Mouse (Mus musculus) cerebellum, adult 2 months (tissue): ENCODE data around the gene Rpa1. TPM values are rescaled to one million over a fixed set of nuclear protein-coding genes. Genes with fewer than 3 reads are reported as not detected.
"Not testable (repeated sequence)": the region's sequence is repeated elsewhere in the genome, so short reads cannot be mapped to it uniquely, and the experiment has no call there.

Source experiments
- DNase-seq, 2 experiments: peaks; one replicate each; pipeline ENCODE4 v3.0.0; 2021
- H3K27ac ChIP-seq: fragments of 200-500 bp; 2 replicates; pipeline ENCODE4 v1.5.1; 2012; ENCODE audit warnings: low read length, control low read depth, inconsistent platforms; ENCODE audit not compliant: insufficient read depth
- H3K27me3 ChIP-seq: fragments of 200-500 bp; 2 replicates; pipeline ENCODE4 v1.6.1; 2012; ENCODE audit warnings: inconsistent platforms, mild to moderate bottlenecking, low read length, moderate library complexity; ENCODE audit not compliant: control insufficient read depth, insufficient read depth
- H3K4me1 ChIP-seq: fragments of 200-500 bp; 2 replicates; pipeline ENCODE4 v1.6.1; 2011; ENCODE audit warnings: low read length; ENCODE audit not compliant: control insufficient read depth, insufficient read depth
- H3K4me3 ChIP-seq: fragments of 200-500 bp; replicated peaks from 2 replicates; pipeline ENCODE3; 2011; ENCODE audit warnings: mild to moderate bottlenecking, low read depth, low read length, control low read depth; ENCODE audit not compliant: insufficient read depth
- CTCF ChIP-seq: fragments of 200-500 bp; IDR thresholded peaks from 2 replicates; pipeline ENCODE4 v1.5.1; 2011; ENCODE audit warnings: low read depth, mild to moderate bottlenecking, control low read depth, low read length, moderate library complexity, borderline replicate concordance; ENCODE audit not compliant: insufficient read depth
- POLR2A ChIP-seq: fragments of 200-500 bp; IDR thresholded peaks from 2 replicates; pipeline ENCODE4 v1.6.1; 2011; ENCODE audit warnings: low read length, control low read depth, borderline replicate concordance; ENCODE audit not compliant: insufficient read depth
- WGBS: fragments of 180-500 bp; shearing (Covaris S2); methylation state at CpG from one replicate; pipeline ENCODE4 v1.1.7; 2018; 5-methylcytosine and 5-hydroxymethylcytosine counted together
- polyA plus RNA-seq: library from polyadenylated mRNA; depleted of rRNA; stranded (reverse); fragments of >200 nt; gene quantifications from 2 replicates; pipeline ENCODE4 v1.2.3, GENCODE M21; 2012; rRNA removed

Rpa1 gene
- 59.3 and 64.2 TPM in 2 replicates for polyA plus RNA-seq

DNA sequence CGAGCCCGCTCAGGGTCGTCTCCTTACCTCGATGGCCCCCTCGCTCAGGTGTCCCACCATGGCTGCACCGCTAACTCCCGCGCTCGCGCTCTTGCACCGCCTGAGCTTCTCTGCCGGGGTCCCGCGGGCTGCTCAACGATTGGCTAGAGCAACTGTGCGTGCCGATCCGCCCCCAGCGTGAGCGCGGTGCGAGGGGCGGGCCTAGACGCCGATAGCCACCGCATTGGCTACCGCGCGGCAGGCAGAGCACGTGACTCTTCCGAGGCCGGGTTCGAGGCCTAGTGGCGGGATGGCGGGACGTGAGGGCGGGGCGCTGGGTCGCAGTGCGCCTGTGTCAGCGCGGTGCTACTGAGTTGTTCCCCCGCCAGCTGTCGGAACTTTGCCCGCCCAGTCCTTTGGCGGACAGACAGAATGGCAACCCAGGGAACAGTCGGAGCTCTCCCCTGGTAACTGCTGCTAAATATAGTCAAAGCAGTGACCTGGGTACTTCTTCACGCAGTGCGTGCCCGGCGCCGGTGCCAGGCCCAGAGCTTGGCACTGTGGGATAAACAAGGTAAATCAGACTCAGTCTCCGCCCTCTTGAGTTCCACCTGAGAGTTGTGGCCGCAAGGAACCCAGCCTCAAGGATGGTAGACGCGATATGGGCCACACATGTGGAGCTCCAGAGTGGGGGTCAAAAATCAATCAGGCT lies at the start of gene Rpa1, which contains the start of gene Smyd4:
Rpa1 (minus strand) TSS at position 126 of the 691 bp plus-strand sequence.
Smyd4 (plus strand) TSS at position 235 of the 691 bp plus-strand sequence.
- under 1% methylated on average over 56 of the region's 56 CpGs for WGBS
- Histone ChIP-seq H3K4me1 (peaks cover 2% of the 10 kb centered on the region), H3K27me3 (no peaks in the 10 kb centered on the region), H3K4me3 (peak within 1 kb of the TSS; percentile 77), H3K27ac (peak within 1 kb of the TSS; percentile 30; the same call in 1 of the 2 replicates)
- no peak for TF ChIP-seq CTCF
- TF ChIP-seq POLR2A: peak; percentile 62; the same call in 1 of the 2 replicates
- DNase-seq: peak; percentile 96 to 97

- Histone ChIP-seq H3K27me3 (no peaks in the 10 kb centered on the region), H3K4me1 (peaks cover 9% of the 10 kb centered on the region), H3K4me3 (no peak overlapping the region), H3K27ac (no peak overlapping the region)
- WGBS: 81% methylated on average over 7 of the region's 7 CpGs
- TF ChIP-seq POLR2A: no peak
- no peak for TF ChIP-seq CTCF
- no peak for DNase-seq
Observed at GRCm38 (mm10) chr11:75397452-75397851, 49.3 kb upstream of the Rpa1 start.

- no peak overlapping the region for H3K4me3 ChIP-seq
- no peak for DNase-seq
- 86% methylated on average over 1 of the region's 1 CpGs for WGBS
- H3K27ac ChIP-seq: no peak overlapping the region
- peaks cover 9% of the 10 kb centered on the region for H3K4me1 ChIP-seq
- no peaks in the 10 kb centered on the region for H3K27me3 ChIP-seq
- TF ChIP-seq POLR2A: no peak
Observed at GRCm38 (mm10) chr11:75395611-75396010, 47.5 kb upstream of the Rpa1 start.

- not testable (repeated sequence) for H3K4me3 ChIP-seq, H3K27ac ChIP-seq, H3K4me1 ChIP-seq, H3K27me3 ChIP-seq, DNase-seq
- WGBS: 49% methylated on average over 3 of the region's 3 CpGs
Observed at GRCm38 (mm10) chr11:75383529-75383928, 35.4 kb upstream of the Rpa1 start.

DNA sequence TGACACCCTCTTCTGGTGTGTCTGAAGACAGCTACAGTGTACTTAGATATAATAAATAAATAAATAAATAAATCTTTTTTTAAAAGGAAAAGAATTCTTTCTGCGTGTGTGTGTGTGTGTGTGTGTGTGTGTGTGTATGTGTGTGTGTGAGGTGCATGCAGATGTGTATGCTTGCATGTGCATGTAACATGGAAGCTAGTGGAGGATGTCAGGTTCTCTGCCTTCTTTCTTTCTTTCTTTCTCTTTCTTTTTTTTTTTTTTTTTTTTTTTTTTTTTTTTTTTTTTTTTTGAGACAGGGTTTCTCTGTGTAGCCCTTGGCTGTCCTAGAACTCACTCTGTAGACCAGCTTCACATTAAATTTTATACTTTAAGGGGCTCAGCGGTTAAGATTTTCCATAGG lies 30.7 kb upstream of the Rpa1 start:
- H3K4me3 ChIP-seq, H3K27me3 ChIP-seq, H3K4me1 ChIP-seq, DNase-seq, H3K27ac ChIP-seq: not testable (repeated sequence)
- 95% methylated on average over 2 of the region's 2 CpGs for whole genome bisulfite sequencing

- H3K27ac ChIP-seq: no peak overlapping the region
- no peaks in the 10 kb centered on the region for H3K4me1 ChIP-seq
- no peak for DNase-seq
- TF ChIP-seq CTCF (no peak), POLR2A (no peak)
- no peaks in the 10 kb centered on the region for H3K27me3 ChIP-seq
- WGBS: 95% methylated on average over 1 of the region's 1 CpGs
- no peak overlapping the region for H3K4me3 ChIP-seq
Observed at GRCm38 (mm10) chr11:75377125-75377524, 29.0 kb upstream of the Rpa1 start.

GRCm38 (mm10) chr11:75355475-75355874 lies 7.4 kb upstream of the Rpa1 start:
- no peak for DNase-seq
- no peaks in the 10 kb centered on the region for H3K4me1 ChIP-seq
- no peak for TF ChIP-seq POLR2A
- TF ChIP-seq CTCF: no peak
- no peaks in the 10 kb centered on the region for H3K27me3 ChIP-seq
- WGBS: 95% methylated on average over 1 of the region's 1 CpGs
- no peak overlapping the region for H3K27ac ChIP-seq
- H3K4me3 ChIP-seq: no peak overlapping the region

GRCm38 (mm10) chr11:75351225-75351624 lies 3.1 kb upstream of the Rpa1 start:
- H3K27ac ChIP-seq: no peak overlapping the region
- H3K4me1 ChIP-seq: peaks cover 2% of the 10 kb centered on the region
- TF ChIP-seq CTCF (no peak), POLR2A (no peak)
- DNase-seq: no peak
- H3K4me3 ChIP-seq: no peak overlapping the region
- H3K27me3 ChIP-seq: no peaks in the 10 kb centered on the region
